Mouse (Mus musculus): ENCODE data around the gene Fbxl13.
"Not testable (repeated sequence)": the region's sequence is repeated elsewhere in the genome, so short reads cannot be mapped to it uniquely, and the experiment has no call there.

Gene Fbxl13

DNA sequence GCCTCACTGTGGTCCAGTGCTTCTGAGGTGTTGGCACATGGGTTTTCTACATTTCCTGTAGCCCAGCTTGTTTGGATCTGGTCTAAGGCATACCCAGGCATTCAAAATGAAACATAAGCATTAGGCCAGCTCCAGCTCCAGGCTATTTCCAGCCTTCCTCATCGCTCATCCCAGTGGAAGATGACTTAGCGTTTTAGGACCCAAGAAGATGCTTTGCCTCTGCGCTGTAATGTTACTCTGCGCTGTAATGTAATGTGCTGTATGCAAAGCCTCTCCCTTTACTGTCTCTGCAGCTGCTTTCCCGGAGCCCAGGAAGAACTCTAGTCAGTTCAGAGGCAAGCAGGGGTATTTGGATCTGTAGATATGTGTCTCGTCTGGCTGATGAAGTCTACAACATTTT lies 12.6 kb upstream of the Fbxl13 start:
- DNase-seq (ENCODE audit: low spot score in 2 of 2): no peak

DNA sequence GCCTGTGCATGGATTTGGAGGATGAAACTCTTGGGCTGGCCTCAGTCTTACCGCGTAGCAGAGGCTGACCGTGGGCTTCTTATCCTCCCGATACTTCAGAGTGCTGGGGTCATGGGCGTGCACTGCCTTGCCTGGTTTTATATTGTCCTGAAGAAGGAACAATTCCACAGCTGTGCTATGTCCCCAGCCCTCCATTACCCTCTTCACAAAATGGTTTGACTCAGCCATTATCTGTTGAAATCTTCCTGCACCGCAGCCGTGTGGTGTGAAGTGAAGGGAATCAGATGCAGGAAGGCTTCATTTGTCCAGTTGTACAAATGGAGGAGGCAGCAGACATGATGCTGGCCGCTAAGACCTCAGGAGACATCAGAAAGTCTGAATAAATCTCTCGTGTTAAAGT lies 11.5 kb upstream of the Fbxl13 start:
- no peak for DNase-seq (ENCODE audit: low spot score in 2 of 2)

DNA sequence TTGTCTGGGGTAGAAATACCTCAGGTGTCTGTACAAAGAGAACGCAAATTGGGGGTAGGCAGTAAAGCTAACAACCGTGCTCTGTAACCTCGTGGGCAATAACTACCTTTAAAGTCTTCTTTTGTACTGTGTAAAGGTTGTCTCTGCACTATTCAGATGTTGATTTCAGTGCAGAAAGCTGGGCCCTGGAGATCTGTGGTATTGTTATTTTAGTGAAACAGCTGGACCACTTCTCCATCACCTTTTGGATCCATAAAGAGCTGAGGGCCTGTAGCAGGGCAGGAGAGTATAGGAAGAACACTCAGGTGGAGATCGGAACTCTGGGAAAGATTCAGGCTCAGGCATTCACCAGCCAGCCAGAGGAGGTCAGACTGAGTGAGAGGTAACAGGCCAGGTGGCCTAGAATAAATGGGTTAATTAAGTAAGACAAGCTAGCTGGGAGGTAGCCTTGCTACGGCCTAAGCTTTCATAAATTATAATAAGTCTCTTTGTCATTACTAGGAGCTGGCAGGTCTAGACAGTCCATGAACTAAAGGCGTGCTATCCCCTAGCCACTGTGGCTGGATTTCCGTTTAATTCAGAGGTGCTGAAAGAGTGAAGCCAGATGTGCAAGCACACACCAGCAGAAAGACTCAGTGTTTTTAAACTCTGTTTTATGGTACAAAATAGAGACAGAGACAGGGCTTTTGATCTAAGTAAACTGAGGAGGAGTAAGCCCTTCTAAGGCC lies 6.6 kb upstream of the Fbxl13 start:
- no peak for DNase-seq (ENCODE audit: low spot score in 2 of 2)

DNA sequence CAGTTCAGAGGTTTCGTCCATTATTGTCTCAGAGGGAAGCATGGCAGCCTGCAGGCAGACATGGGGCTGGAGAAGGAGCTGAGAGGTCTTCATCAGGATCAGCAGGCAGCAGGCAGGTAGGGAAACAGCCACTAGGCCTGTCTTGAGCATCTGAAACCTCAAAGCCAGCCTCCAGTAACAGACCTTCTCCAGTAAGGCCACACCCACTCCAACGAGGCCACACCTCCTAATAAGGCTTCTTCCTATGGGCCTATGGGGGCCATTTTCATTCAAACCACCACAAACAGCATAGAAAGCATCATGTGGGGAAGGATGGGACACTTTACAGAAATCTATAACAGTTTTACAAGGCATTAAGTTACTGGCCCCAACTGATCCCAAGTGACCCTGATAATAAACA lies 5.3 kb upstream of the Fbxl13 start:
- DNase-seq (ENCODE audit: low spot score in 2 of 2): no peak

DNA sequence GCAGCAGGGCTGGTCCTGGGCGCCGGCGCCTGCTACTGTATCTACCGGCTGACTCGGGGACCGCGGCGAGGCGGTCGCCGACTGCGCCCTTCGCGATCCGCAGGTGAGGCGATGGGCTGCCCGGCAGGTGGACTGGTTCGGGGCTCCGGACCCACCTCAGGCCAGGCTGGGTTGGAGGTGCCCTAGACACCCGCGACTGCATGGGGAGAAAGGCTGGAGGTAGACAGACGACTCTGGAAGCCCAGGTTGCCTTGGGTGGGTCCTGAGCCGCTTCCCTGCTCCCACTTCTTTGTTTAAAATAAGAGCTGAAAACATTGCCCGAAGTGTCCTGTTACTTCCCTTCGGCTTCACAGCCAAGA lies 678 bp upstream of the Fbxl13 start:
- DNase-seq (ENCODE audit: low spot score in 2 of 2): no peak

DNA sequence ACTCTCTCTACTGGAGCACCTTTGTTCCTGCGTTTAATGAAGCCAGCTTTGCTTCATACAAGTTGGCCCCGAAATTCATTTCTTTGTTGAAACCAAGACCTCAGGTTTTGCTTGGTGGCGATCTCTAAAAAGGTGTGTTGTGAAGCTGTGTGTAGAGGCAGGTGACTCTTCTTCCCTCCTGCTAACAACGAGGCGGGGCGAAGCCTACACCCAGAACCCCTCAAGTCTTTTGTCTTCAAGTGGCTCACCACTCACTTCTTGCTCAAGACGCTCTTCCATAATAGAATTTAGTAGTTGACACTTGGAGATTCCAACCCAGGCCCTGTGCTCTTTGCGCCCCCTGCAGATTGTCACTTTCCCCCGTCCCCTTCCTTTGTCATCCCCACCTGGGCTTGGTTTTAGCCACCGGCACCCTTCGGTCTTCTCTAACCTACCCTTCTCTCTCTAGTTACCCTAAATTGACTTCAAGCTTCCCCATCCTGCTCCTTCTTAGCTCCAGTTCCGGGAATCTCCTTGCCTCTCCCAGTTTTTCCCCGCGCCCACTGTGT lies 469 bp downstream of the Fbxl13 start:
- DNase-seq (ENCODE audit: low spot score in 2 of 2): peak in 1 of 2 experiments; percentile 19

DNA sequence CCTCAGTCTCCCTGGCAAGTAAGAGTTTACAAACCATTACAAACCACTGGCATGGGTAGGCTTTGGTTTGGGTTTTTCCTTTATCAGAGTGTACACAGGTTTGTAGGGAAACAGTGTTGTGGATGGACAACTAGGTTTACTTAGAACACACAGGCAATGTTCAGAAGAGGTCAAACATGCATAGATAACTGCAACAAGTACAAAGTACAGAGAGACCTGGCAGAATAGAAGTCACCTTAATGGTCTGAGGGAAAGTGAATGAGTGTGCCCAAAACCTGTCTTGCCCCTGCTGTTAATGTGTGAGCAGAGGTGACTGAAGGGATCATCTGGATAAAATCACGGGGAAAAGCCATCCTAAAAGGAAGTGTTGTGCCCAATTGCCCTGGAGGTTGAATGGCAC lies 1.8 kb downstream of the Fbxl13 start:
- DNase-seq (ENCODE audit: low spot score in 2 of 2): no peak

DNA sequence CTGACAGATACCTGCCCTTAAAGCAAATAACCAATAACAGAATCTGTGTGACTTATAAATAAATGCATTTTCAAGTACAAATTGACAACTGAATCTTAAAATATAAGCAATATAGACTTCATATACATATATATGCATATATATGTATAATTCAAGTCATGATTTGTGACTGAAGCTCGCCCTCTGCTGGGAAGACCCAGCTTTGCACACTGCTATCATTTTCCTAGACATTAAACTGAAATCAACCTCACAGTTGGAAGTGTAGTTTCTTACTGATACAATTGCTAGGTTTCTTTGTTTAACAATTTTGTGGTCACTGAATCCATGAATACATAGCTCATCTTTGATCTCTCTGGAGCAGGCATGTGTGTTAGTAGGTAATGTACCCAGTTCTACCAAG lies 4.5 kb downstream of the Fbxl13 start:
- peak; percentile 21 to 38 for DNase-seq (ENCODE audit: low spot score in 2 of 2)

DNA sequence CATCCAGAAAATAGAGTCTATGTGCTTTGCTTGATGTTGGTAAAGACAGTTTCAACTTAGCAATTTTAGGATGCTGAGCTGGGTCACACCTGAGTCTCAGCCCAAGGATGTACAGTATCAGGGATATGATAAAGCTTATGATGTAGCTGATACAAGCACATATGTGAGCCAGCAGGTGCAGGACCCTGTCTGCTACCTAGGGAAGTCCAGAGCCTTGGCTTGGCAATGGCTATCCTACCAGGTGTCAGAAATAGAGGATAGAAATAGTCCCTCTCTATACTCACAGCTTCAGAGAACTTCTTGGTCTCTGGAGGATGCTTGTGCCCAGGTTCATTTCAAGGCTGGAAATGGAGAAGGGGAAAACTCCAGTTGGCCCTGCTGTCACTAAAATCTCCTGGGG lies 19.5 kb downstream of the Fbxl13 start:
- no peak for DNase-seq (ENCODE audit: low spot score in 2 of 2)

DNA sequence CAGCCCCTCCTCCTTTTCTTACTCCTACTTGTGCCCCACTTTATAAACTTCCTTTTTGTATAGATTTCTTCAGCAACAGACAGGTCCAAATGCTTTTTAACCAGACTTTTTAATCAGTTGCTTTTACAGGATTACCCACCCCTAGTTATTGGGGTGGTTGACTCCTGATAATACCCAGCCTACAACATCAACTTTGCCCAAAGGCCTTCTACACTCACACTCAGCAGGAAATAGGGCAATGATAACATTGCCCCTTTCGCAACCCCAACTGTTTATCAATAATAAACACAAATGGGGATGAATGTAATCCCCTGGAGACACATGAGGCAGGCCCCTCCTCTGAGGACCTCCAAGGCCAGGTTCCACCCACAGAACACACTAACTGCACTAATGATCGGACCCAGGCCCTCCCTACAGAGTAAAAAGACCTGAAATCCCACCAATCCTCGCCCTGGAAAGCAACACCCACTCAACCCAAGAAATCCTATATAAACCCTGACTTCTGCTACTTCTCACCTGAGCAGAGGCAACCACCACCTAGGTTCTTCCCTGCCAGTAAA lies 28.9 kb downstream of the Fbxl13 start:
- DNase-seq (ENCODE audit: low spot score in 2 of 2): no peak

DNA sequence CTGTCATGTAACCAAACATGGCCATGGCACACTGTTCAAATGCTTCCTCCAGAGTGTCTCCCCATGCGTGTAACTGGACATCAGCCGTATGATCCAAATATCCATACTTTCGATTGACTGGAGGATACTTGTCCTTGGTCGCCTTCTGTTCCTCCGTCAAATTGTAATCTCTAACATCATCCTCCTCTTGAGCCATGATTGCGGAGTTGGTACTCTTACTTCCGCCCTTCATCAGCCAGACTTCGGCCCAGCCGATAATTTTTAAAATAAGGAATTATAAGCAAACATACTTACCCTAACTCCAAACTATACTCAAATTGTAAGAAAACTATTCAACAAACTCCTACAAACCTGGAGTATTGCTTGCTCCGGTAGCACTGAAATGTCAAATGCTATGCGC lies 31.1 kb downstream of the Fbxl13 start:
- not testable (repeated sequence) for DNase-seq (ENCODE audit: low spot score in 2 of 2)

DNA sequence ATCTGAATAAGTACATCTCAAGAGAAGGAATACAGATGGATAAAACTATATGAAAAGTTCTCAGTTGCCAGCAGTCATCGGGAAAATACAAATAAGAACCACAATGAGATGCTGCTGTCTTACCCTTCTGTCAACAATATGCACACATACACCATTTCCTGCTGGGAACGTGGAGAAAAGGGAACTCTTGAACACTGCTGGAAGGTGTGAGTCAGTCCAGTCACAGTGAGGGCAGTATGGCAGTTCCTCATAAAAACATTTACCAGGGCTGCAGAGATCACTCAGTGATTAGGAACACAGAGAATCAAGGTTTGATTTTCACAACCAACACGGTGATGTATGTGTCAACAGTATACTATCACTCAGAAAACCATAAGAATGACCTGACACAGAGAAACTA lies 34.4 kb downstream of the Fbxl13 start:
- DNase-seq (ENCODE audit: low spot score in 2 of 2): no peak

DNA sequence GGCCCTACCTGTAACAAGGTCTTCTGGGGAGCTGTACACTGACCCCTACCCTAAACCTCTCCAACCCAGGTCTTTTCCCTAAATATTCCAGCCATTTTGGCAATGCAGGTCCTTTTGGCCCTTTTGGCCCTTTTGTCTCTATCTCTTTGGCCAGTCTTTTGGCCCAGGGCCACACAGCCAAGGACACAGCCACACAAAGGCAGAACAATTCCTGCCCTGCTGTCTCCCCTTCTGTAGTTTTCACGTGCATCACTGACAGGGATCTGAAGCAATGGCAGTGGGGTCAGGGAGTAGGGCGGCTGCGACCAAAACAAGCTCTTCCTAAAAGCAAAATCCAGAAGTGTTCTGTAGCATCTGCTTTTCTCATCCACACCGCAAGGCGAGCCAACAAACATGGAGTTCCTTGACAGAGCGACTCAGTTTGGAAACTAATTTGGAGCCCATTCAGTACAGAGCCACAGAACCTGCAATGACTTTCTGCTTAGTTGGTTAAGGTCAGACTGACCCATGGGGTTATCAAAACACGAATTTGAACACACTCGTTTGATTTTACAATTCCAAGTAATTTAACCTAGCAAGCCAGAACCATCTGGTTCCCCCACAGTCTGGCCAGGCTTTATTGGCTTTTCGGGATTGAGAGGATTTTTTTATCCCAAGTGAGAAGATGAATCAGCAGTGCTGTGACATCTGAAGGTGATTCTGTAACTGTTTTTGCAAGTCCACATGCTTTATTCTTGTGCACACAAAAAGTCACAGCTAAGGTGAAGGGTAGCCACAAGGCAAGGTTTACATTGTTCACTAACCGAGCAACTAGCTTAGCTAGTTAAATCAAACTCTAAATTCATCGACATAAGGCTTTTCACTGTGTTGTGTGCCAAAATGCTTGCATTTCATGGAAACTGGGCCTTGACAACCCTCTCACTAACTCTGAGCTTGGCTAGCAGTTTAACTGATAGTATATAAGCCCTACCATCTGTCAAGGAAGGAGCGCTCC lies 36.8 kb downstream of the Fbxl13 start:
- no peak for DNase-seq (ENCODE audit: low spot score in 2 of 2)

DNA sequence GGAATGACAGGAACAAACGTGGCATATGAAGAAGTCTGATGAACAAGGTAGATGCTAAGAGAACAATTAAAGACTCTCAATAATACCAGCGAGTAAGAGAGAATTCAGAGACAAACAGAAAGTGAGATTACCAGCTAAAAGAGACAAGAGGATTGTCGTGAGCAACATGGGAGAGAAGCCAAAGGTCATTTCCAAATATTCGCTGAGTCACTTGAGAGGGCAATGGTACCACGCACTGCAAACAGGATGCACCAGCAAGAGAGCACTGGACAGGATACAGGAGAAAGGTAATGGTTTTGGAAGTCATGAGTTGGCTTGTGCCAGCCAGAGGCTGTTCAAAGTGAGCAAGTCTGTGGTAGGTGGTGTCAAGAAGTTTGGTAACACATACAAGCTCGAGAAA lies 39.5 kb downstream of the Fbxl13 start:
- DNase-seq (ENCODE audit: low spot score in 2 of 2): no peak

DNA sequence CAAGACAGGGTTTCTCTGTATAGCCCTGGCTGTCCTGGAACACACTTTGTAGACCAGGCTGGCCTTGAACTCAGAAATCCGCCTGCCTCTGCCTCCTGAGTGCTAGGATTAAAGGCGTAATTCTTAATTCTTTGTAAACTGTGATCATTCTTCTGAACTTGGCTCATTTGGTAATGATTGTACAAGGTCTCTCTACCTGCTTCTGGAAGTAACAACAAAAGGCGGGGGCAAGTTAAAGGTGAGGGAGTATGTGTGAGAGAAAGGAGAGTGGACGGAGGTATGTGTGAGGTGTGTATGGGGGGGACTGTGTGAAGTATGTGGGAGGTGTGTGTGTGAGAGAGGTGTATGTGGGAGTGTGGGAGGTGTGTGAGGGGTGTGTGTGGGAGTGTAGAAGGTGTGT lies 45.5 kb downstream of the Fbxl13 start:
- DNase-seq (ENCODE audit: low spot score in 2 of 2): no peak

DNA sequence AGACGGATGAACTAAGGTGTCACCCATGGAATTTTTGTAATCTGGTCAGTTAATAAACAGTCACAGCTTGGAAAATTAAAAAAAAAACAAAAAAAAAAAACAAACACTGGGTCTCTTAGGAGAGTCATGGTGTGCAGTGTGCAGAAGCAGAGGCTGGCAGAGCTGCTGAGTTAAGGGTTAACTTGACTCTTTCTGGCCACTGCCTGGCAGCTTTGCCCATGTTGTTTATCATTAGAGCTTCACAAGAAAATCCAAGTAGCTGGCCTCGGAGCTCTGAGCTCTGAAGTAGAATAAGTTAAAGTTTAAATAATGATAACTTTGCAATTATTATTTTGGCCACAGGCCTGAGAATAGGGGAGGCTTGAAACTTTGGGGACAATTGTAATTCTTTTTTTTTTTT lies 45.9 kb downstream of the Fbxl13 start:
- DNase-seq (ENCODE audit: low spot score in 2 of 2): not testable (repeated sequence)

DNA sequence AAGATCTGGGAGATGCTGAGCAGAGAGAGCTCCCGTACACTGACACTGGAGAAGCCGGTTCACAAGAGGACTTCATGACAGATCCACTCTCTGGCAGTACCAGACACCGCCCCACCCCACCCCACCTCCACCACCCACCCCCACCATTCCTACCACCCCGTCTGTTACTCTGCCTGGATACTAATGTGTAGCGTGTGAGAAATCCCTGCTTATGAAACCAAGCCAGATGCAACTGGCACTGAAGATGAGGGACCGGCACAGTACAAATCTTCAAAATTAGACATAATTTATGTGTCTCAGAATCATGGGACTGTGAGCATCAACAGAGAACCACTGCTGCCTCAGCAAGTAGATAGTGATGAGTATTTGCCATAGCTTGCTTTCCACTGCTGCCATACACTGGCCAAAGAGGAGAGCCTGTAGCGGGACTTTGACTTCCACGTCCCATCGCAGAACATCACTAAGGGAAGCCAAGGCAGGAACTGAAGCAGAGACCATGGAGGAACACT lies 52.2 kb downstream of the Fbxl13 start:
- DNase-seq (ENCODE audit: low spot score in 2 of 2): no peak

DNA sequence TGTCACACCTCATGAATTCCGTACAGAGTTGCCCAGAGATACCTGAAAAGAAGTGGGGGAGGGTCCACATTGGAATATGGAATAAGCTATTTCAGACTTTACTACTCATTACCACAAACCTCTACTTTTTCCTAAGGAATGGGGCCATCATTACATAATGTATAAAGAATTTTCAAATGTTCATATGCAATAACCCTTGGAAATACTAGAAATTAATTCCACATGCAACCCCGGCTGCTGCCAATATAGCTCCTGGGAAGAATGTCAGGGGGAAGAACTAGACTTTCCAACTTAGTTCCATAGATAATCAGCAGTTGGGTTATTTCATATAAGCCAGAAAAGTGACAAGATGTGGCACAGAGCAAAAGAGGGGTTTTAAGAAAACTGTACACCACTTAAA lies 53.3 kb downstream of the Fbxl13 start:
- DNase-seq (ENCODE audit: low spot score in 2 of 2): no peak

DNA sequence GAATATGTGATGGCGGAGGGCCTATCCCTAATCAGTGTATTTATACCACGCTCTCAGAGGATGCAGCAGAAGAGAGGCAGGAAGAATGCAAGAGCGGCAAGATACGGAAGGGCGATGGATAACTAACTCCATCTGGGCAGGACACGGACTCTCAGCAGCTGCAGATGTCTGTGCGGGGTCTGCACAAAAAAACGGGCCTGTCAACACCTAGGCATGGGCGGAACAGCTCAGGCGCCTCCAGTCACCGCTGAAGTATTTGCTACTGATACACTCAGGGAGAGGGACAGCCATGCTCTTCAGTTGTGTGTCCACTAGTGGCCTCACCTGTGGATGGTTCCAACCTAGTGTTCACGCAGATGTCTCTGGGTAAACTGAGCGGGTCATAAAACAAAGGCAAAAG lies 57.2 kb downstream of the Fbxl13 start:
- DNase-seq (ENCODE audit: low spot score in 2 of 2): no peak

DNA sequence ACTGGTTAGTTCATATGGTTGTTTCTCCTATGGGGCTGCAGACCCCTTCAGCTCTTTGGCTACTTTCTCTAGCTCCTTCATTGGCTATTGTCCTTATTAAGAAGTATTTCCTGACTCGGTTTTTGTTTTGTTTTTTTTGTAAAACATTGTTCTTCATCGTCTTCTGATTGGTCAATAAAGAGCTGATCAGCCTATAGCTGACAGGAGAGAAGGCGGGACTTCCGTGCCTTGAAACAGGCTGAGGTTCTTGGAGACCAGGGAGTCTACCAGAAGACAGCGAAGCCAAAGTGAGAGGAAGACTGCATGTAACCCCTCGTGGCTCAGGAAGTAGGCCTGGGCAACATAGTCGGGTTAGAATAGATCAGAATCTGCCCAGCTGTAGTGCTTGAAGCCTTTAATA lies 57.8 kb downstream of the Fbxl13 start:
- DNase-seq (ENCODE audit: low spot score in 2 of 2): no peak

DNA sequence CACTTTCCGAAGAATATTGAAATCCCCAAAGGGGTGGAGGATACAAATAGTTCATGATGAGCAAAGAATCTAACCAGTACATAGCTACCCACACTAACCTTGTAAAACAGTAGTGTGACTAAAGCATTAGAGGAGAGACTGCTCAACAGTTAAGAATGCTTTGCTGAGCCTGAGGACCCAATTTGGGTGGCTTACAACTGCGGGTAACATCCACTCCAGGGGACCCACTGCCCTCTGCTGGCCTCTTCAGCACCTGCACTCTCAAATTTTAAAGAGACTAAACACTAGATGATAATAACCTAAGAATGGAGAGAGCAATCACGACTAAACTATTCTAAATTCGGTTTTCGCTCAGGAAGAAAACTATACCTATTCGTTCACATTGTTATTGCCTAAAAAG lies 58.7 kb downstream of the Fbxl13 start:
- DNase-seq (ENCODE audit: low spot score in 2 of 2): peak in 1 of 2 experiments; percentile 44

DNA sequence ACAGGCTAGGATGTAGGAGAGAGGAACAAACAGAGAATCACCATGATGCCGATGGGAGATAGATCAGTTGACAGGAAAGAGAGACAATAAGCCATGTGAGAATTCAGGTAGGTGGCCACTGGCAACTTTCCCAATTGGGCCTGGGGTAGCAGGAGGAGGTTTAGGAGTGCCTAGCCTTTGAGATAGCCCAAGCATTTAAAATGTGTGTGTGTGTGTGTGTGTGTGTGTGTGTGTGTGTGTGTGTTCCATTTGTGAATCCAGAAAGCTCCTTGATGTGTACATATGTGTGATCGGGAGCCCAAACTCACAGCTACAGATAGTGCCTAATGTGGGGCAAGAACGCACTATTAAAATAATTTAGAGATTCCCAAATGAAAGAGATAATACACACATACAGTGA lies 67.3 kb downstream of the Fbxl13 start:
- no peak for DNase-seq (ENCODE audit: low spot score in 2 of 2)

All from spleen, postnatal 14 days (tissue).